Mouse (Mus musculus) hindbrain, embryonic 16.5 days (tissue): ENCODE measurements around the gene Ccdc65. TPM values are rescaled to one million over a fixed set of nuclear protein-coding genes. Genes with fewer than 3 reads are reported as not detected.

Experiments used
- ATAC-seq: fragments of 200-750 bp; cut with Nextera tagmentation; 2 replicates; pipeline ENCODE4 v1.8.0; 2017; ENCODE audit warnings: moderate TSS enrichment, moderate library complexity
- H3K27ac ChIP-seq: fragments of 300-500 bp; sonication (generic); 2 replicates; pipeline ENCODE4 v1.5.1; 2014; ENCODE audit warnings: low read depth, mild to moderate bottlenecking, control low read depth, low read length, moderate library complexity
- H3K27me3 ChIP-seq: fragments of 300-500 bp; sonication (generic); replicated peaks from 2 replicates; pipeline ENCODE4 v1.6.1; 2014; ENCODE audit warnings: low read length; ENCODE audit not compliant: control insufficient read depth, insufficient read depth
- H3K36me3 ChIP-seq: fragments of 300-500 bp; sonication (generic); 2 replicates; pipeline ENCODE4 v1.6.1; 2014; ENCODE audit warnings: mild to moderate bottlenecking, low read length, moderate library complexity, mixed read lengths; ENCODE audit not compliant: control insufficient read depth, insufficient read depth
- H3K4me1 ChIP-seq: fragments of 300-500 bp; sonication (generic); 2 replicates; pipeline ENCODE4 v1.6.1; 2014; ENCODE audit warnings: low read depth, low read length; ENCODE audit not compliant: control insufficient read depth, insufficient read depth
- H3K4me2 ChIP-seq: fragments of 300-500 bp; sonication (generic); 2 replicates; pipeline ENCODE4 v1.6.1; 2014; ENCODE audit warnings: mild to moderate bottlenecking, low read length, control low read depth, moderate library complexity
- H3K4me3 ChIP-seq: fragments of 300-500 bp; sonication (generic); 2 replicates; pipeline ENCODE4 v1.5.1; 2014; ENCODE audit warnings: mild to moderate bottlenecking, low read length, control low read depth, moderate library complexity
- H3K9ac ChIP-seq: fragments of 300-500 bp; sonication (generic); 2 replicates; pipeline ENCODE4 v1.6.1; 2014; ENCODE audit warnings: low read depth, mild to moderate bottlenecking, control low read depth, low read length, moderate library complexity
- H3K9me3 ChIP-seq: fragments of 300-500 bp; sonication (generic); 2 replicates; pipeline ENCODE4 v1.6.1; 2014; ENCODE audit warnings: mild to moderate bottlenecking, low read length, moderate library complexity; ENCODE audit not compliant: control insufficient read depth
- WGBS: fragments of 180-500 bp; shearing (Covaris S2); extraction: QIAGEN DNeasy Blood & Tissue Kit; methylation state at CpG from one replicate; pipeline ENCODE4 v1.1.7; 2014; 5-methylcytosine and 5-hydroxymethylcytosine counted together
- polyA plus RNA-seq: library from polyadenylated mRNA; unstranded; fragments of >200 nt; fragmentation: Nextera tagmentation; extraction: Ambion mirVana; gene quantifications from 2 replicates; pipeline ENCODE4 v1.2.1, GENCODE M21; 2015

Ccdc65 gene
- polyA plus RNA-seq, 1 experiment from 2014 or later, result 9.0 TPM

DNA sequence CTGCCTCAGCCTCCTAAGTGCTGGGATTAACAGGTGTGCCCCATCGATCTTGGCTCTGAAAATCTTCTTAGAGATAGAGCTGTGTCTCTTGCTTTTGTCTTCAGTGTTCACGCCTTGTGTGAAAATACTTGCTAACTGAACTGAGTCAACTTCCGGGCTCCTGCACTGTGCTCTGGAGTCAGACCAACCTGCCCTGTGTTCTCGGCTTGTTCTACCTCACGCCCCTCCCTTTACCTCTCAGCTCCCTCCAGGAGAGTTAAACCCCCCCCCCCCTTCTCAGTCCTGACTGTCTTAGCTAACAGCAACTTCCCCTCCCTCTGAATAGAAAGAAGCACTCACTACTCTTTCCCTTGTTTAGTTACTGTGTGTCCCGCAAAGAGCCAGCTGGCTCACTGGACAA lies 22.8 kb downstream of the Ccdc65 start:
- no peak overlapping the region for H3K4me2 ChIP-seq
- 0 out of 2 replicates have a peak, but pooled peaks cover under 1% of the 10 kb centered on the region for H3K36me3 ChIP-seq
- H3K4me3 ChIP-seq, result no peak overlapping the region
- no peak for ATAC-seq
- H3K27ac ChIP-seq, result no peak overlapping the region
- WGBS, result 84% methylated on average over 6 of the region's 6 CpGs
- H3K27me3 ChIP-seq, result peaks cover 4% of the 10 kb centered on the region; the same call in 1 of the 2 replicates
- H3K9me3 ChIP-seq, result no peaks in the 10 kb centered on the region
- peaks cover 16% of the 10 kb centered on the region for H3K4me1 ChIP-seq
- no peak overlapping the region for H3K9ac ChIP-seq

DNA sequence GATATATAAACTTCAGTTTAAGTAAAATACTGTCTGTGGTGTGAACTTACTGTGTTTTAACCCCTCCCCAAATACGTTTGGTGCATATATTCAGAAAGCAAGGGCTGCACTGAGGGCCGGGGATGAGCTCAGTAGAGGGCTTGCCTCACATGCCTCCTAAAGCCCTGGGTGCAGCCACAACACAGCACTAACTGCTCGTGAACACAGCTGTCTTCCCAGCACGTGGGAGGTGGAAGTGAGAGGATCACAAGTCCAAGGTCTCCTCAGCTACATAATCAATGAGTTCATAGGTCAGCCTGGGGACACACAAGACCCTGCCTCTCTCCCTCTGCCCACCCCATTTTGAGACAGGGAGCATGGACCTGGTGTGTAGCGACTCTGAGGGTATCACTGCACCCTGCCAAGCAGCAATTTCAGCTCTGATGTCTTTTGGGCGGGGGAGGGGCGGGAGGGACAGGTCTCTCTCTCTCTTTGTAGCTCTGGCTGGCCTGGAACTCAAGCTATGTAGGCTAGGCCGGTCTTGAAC lies 24.1 kb downstream of the Ccdc65 start:
- Histone ChIP-seq H3K4me3 (no peak overlapping the region), H3K36me3 (peaks cover 9% of the 10 kb centered on the region), H3K27me3 (no peaks in the 10 kb centered on the region), H3K9me3 (no peaks in the 10 kb centered on the region), H3K4me1 (peaks cover 12% of the 10 kb centered on the region), H3K4me2 (no peak overlapping the region), H3K9ac (no peak overlapping the region), H3K27ac (no peak overlapping the region)
- ATAC-seq, result no peak
- WGBS, result 68% methylated on average over 8 of the region's 8 CpGs

DNA sequence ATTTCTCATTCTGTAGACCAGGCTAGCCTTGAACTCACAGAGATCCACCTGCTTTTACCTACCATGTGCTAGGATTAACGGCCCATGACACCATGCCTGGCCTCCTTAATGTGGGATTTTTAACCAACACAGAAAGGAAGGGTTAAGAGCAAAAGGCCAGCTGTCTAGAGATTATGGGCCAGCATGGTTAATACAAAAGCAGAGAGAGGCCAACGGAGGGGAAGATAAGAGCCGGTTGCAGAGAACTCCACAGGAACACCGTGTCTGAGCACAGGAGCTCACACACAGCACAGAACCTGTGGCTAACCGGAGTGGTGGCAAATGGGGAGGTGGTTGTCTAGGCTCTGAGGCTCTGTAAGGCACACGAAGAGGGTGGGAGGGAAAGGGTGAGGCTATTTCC lies 25.4 kb downstream of the Ccdc65 start:
- Histone ChIP-seq H3K4me3 (no peak overlapping the region), H3K27me3 (no peaks in the 10 kb centered on the region), H3K4me2 (no peak overlapping the region), H3K27ac (no peak overlapping the region), H3K9ac (no peak overlapping the region), H3K36me3 (peaks cover 10% of the 10 kb centered on the region), H3K4me1 (peaks cover under 1% of the 10 kb centered on the region; the same call in 1 of the 2 replicates), H3K9me3 (no peaks in the 10 kb centered on the region)
- no peak for ATAC-seq
- WGBS, result 78% methylated on average over 6 of the region's 6 CpGs

DNA sequence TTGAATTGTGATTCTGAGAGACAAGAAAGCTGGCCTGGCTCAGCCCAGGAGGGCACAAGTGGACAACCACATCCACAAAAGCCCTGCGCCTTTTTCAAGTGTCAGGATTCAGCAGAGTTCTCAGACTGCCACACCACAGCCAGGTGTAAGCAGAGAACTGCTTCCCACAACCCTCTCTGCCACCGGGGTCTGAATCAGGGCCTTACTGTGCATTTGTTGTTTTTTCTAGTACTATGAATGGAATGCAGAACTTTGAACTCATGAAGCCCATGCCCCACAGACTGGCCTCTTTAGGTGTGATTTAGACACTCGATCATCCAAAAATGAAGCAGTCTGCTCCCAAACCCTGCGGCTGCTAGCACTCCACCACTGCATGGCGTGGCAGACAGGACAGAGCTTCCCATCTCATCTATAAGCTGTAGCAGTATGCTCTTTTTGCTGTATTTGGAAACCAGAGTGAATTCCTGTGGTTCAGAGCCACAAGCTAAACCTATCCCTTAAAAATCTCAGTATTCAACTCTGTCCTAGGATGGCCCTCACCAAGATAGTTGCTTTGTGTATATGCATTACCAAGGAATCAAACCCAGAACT lies 26.1 kb downstream of the Ccdc65 start:
- peaks cover 12% of the 10 kb centered on the region for H3K36me3 ChIP-seq
- H3K4me3 ChIP-seq, result no peak overlapping the region
- H3K9ac ChIP-seq, result no peak overlapping the region
- ATAC-seq, result no peak
- WGBS, result 89% methylated on average over 5 of the region's 5 CpGs
- H3K9me3 ChIP-seq, result no peaks in the 10 kb centered on the region
- H3K27me3 ChIP-seq, result no peaks in the 10 kb centered on the region
- no peak overlapping the region for H3K27ac ChIP-seq
- H3K4me2 ChIP-seq, result no peak overlapping the region
- H3K4me1 ChIP-seq, result no peaks in the 10 kb centered on the region

DNA sequence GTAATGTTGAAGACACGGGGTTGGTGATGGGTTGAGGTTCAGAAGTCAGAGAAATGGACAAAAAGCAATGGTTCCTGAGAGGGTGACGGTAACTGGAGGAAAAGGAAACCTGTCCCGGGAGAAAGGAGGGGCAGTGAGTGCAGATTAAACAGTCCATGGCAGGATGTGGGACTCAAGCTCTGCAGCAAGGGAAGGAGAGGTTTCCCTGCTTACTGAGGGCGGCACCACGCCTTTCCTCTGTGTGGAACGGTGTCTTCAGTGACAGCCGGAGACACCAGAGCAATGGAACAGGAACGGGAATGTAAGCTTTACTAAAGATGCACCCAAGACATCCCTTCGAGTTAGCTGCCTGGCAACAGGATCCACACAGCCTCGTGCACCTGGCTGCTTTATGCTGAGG lies 28.5 kb downstream of the Ccdc65 start:
- H3K27ac ChIP-seq, result no peak overlapping the region
- no peak for ATAC-seq
- H3K36me3 ChIP-seq, result peaks cover 34% of the 10 kb centered on the region
- no peaks in the 10 kb centered on the region for H3K27me3 ChIP-seq
- no peaks in the 10 kb centered on the region for H3K4me1 ChIP-seq
- no peak overlapping the region for H3K4me3 ChIP-seq
- no peak overlapping the region for H3K4me2 ChIP-seq
- H3K9me3 ChIP-seq, result no peaks in the 10 kb centered on the region
- 92% methylated on average over 10 of the region's 10 CpGs for WGBS
- no peak overlapping the region for H3K9ac ChIP-seq

DNA sequence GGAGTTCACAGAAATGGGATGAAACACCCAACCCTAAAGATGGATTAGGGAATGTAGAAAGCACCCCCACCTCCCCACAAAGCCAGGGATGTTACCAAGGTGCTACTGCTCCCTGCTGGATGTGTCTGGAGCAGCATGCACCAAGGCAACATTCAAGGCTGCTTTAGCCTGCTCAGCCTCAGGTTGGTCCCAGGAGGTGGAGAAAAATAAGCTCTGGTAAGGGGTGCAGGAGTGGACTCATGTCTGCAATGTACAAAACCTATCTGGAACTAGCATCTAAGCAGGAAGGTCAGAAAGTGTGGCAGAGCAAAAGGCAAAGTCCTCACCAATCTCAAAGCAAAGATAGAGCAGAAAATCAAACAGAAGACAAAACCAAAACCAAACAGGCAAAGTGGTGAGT lies 29.9 kb downstream of the Ccdc65 start:
- Histone ChIP-seq H3K9ac (no peak overlapping the region), H3K4me1 (no peaks in the 10 kb centered on the region), H3K36me3 (peaks cover 40% of the 10 kb centered on the region), H3K9me3 (no peaks in the 10 kb centered on the region), H3K4me2 (no peak overlapping the region), H3K27ac (no peak overlapping the region), H3K4me3 (no peak overlapping the region), H3K27me3 (no peaks in the 10 kb centered on the region)
- ATAC-seq, result no peak

DNA sequence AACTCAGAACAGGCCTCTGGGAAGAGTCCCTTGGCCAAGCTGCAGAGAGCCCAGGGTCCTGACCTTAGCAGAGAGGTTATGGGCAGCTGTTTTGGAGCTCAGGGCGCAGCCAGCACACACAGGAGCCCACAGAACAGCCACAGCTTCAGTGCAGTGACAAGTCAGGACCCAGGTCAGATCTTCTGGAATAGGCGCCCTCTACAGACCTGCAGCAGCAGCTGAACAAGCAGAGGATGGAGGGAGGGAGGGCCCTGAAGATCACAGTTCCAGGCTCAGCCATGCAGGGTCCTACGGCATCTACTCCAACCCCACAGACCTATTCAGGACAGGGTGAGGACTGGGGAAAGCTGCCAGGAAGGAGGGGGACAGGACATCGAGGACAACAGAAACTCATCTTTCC lies 30.8 kb downstream of the Ccdc65 start:
- Histone ChIP-seq H3K27me3 (no peaks in the 10 kb centered on the region), H3K9ac (no peak overlapping the region), H3K9me3 (no peaks in the 10 kb centered on the region), H3K4me3 (no peak overlapping the region), H3K27ac (no peak overlapping the region), H3K4me2 (no peak overlapping the region), H3K4me1 (no peaks in the 10 kb centered on the region), H3K36me3 (peaks cover 40% of the 10 kb centered on the region)
- WGBS, result 70% methylated on average over 4 of the region's 4 CpGs
- peak; percentile 24; the same call in 1 of the 2 replicates for ATAC-seq

DNA sequence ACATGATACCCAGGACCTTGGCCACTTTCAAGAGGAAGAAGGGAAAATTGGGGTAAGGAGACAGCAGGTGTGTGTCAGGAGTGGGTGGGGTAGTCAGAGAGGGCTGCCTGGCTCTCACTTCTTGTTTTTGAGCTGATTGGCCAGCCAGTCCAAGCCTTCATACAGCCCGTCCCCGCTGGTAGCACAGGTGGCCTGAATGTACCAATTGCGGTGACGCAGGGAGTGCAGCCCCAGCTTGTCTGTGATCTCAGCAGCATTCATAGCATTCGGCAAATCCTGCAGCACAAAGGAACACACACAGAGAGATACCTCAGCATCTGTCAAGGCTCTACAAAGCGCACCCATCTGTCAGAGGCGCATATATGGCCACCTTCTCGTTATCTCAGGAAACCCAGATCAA lies 32.2 kb downstream of the Ccdc65 start:
- Histone ChIP-seq H3K27me3 (no peaks in the 10 kb centered on the region), H3K4me3 (no peak overlapping the region), H3K4me2 (no peak overlapping the region), H3K36me3 (peaks cover 40% of the 10 kb centered on the region), H3K4me1 (no peaks in the 10 kb centered on the region), H3K9me3 (no peaks in the 10 kb centered on the region), H3K27ac (no peak overlapping the region), H3K9ac (no peak overlapping the region)
- whole genome bisulfite sequencing, result 87% methylated on average over 8 of the region's 8 CpGs
- ATAC-seq, result no peak

DNA sequence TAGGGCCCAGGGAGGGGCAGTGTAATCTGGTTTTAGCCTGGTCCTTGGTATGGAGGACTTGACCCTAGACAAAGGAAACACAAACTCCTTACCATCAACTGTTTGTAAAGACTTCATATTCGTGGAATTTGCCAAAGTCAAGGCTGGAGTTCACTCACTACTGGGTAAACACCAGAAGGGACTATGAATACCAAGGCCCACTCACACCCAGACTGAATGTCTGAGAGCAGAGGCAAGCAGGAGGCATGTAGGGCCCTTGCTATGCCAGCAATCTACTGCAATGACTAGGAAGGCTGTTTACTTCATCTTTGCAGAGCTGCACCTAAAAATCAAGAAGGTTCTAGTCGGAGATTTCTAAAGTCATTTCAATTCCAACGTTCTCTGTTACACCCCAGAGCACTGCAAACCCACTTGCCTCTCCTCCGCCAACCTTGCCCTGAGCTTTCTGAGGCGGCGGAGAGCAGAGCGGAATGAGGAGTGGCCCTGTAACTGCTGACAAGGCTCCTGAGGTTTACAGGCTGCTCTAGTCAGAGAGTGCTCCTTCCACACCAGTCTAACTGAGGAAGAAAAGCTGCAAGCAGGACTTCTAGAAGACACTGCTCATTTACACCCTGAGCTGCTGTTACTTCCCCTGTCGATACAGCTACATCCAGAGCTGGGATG lies 34.9 kb downstream of the Ccdc65 start:
- Histone ChIP-seq H3K27ac (no peak overlapping the region), H3K36me3 (peaks cover 29% of the 10 kb centered on the region), H3K4me1 (no peaks in the 10 kb centered on the region), H3K27me3 (no peaks in the 10 kb centered on the region), H3K9ac (no peak overlapping the region), H3K4me2 (no peak overlapping the region), H3K9me3 (no peaks in the 10 kb centered on the region), H3K4me3 (no peak overlapping the region)
- WGBS, result 92% methylated on average over 8 of the region's 8 CpGs
- no peak for ATAC-seq
